16 mouse cellular contexts compared by ENCODE assay signal in genomic region chr15:29437699-29438326, GRCm38 (mm10).
DNase-seq lines count a peak whose midpoint lies in the region; ATAC-seq lines count a peak whose summit lies in the region.
"Had no signal": no experiment of that assay in that cellular context is flagged by ENCODE, and none has a peak within 500 bp of the region (broad histone marks: within the 10 kb centered on the region; RNA-seq: fewer than 3 reads in every experiment).

No protein-coding gene starts in this region.

- H3K9ac ChIP-seq in midbrain, embryonic 12.5 days (replicated peaks), result no peak overlapping the region
- H3K9ac ChIP-seq in midbrain, embryonic 16.5 days (ENCODE audit: low read depth, low read length), result no peak overlapping the region
- H3K9ac ChIP-seq in hindbrain, embryonic 13.5 days, result no peak overlapping the region
- no peak overlapping the region for H3K9ac ChIP-seq in neural tube, embryonic 14.5 days (replicated peaks; ENCODE audit: low read depth, low read length)
- H3K9ac ChIP-seq: liver, embryonic 15.5 days had no signal

- H3K4me3 ChIP-seq in midbrain, embryonic 12.5 days, result no peak overlapping the region
- H3K4me3 ChIP-seq in midbrain, embryonic 16.5 days (ENCODE audit: low read depth, low read length), result no peak overlapping the region
- H3K4me3 ChIP-seq in hindbrain, embryonic 13.5 days, result no peak overlapping the region
- H3K4me3 ChIP-seq in neural tube, embryonic 14.5 days (ENCODE audit: low read depth, low read length), result no peak overlapping the region
- H3K4me3 ChIP-seq: limb, embryonic 10.5 days; liver, embryonic 15.5 days; megakaryocyte, embryonic 14.5 days had no signal

- ATAC-seq in midbrain, embryonic 12.5 days (ENCODE audit: low FRiP score, low read depth), result peak; percentile 72
- ATAC-seq in midbrain, embryonic 16.5 days, result no peak
- ATAC-seq in hindbrain, embryonic 13.5 days (ENCODE audit: low FRiP score), result peak; percentile 73
- ATAC-seq in neural tube, embryonic 14.5 days (ENCODE audit: low read depth), result peak; percentile 86; the same call in 1 of the 2 replicates

- no peak overlapping the region for H3K4me2 ChIP-seq in midbrain, embryonic 12.5 days (replicated peaks)
- H3K4me2 ChIP-seq in midbrain, embryonic 16.5 days (ENCODE audit: low read length), result no peak overlapping the region
- H3K4me2 ChIP-seq in hindbrain, embryonic 13.5 days, result no peak overlapping the region
- H3K4me2 ChIP-seq in neural tube, embryonic 14.5 days (ENCODE audit: low read depth, low read length), result no peak overlapping the region
- H3K4me2 ChIP-seq: liver, embryonic 15.5 days had no signal

- no peak overlapping the region for H3K27ac ChIP-seq in midbrain, embryonic 12.5 days (replicated peaks)
- no peak overlapping the region for H3K27ac ChIP-seq in midbrain, embryonic 16.5 days (ENCODE audit: low read length)
- H3K27ac ChIP-seq in hindbrain, embryonic 13.5 days, result no peak overlapping the region
- H3K27ac ChIP-seq in neural tube, embryonic 14.5 days (ENCODE audit: low read depth, low read length), result no peak overlapping the region
- H3K27ac ChIP-seq: limb, embryonic 10.5 days; liver, embryonic 15.5 days had no signal

- no peaks in the 10 kb centered on the region for H3K27me3 ChIP-seq in midbrain, embryonic 12.5 days
- H3K27me3 ChIP-seq in midbrain, embryonic 16.5 days (ENCODE audit: control insufficient read depth, insufficient read depth, low read depth, low read length), result no peaks in the 10 kb centered on the region
- H3K27me3 ChIP-seq in hindbrain, embryonic 13.5 days, result no peaks in the 10 kb centered on the region
- H3K27me3 ChIP-seq in neural tube, embryonic 14.5 days (ENCODE audit: control insufficient read depth, insufficient read depth, low read length), result no peaks in the 10 kb centered on the region
- H3K27me3 ChIP-seq: liver, embryonic 15.5 days; megakaryocyte, embryonic 14.5 days had no signal

- peak; percentile 23 for DNase-seq in embryo, embryonic 10 days (ENCODE audit: low spot score)
- DNase-seq in embryo, embryonic 9.5 days (ENCODE audit: extremely low spot score), result no peak
- DNase-seq in ovary, postnatal 14 days (ENCODE audit: low spot score), result no peak
- no peak for DNase-seq in cerebellum, postnatal 14 days
- DNase-seq: adrenal gland, postnatal 25 days; cerebellum, adult 11 months; gastrocnemius, postnatal 36 days; kidney, adult 11 months; right cerebral cortex, postnatal 4 days had no signal

- H3K4me1 ChIP-seq in midbrain, embryonic 12.5 days, result peaks cover 13% of the 10 kb centered on the region; the same call in 1 of the 2 replicates
- peaks cover 6% of the 10 kb centered on the region; the same call in 1 of the 2 replicates for H3K4me1 ChIP-seq in midbrain, embryonic 16.5 days (ENCODE audit: control insufficient read depth, insufficient read depth, low read length)
- 0 out of 2 replicates have a peak, but pooled peaks cover 6% of the 10 kb centered on the region for H3K4me1 ChIP-seq in hindbrain, embryonic 13.5 days (replicated peaks)
- no peaks in the 10 kb centered on the region for H3K4me1 ChIP-seq in neural tube, embryonic 14.5 days (ENCODE audit: control insufficient read depth, insufficient read depth, low read length)
- H3K4me1 ChIP-seq: limb, embryonic 10.5 days; liver, embryonic 15.5 days; megakaryocyte, embryonic 14.5 days had no signal

- 40% methylated on average over 3 of the region's 3 CpGs for WGBS in midbrain, embryonic 12.5 days
- 45% methylated on average over 3 of the region's 3 CpGs for WGBS in midbrain, embryonic 16.5 days
- 42% methylated on average over 3 of the region's 3 CpGs for WGBS in hindbrain, embryonic 13.5 days
- 38% methylated on average over 3 of the region's 3 CpGs for WGBS in neural tube, embryonic 14.5 days

- no peaks in the 10 kb centered on the region for H3K36me3 ChIP-seq in midbrain, embryonic 12.5 days
- H3K36me3 ChIP-seq in midbrain, embryonic 16.5 days (ENCODE audit: control insufficient read depth, insufficient read depth, low read length), result no peaks in the 10 kb centered on the region
- H3K36me3 ChIP-seq in hindbrain, embryonic 13.5 days, result no peaks in the 10 kb centered on the region
- H3K36me3 ChIP-seq in neural tube, embryonic 14.5 days (ENCODE audit: control insufficient read depth, insufficient read depth, low read length), result no peaks in the 10 kb centered on the region
- H3K36me3 ChIP-seq: limb, embryonic 10.5 days; liver, embryonic 15.5 days had no signal

- no peaks in the 10 kb centered on the region for H3K9me3 ChIP-seq in midbrain, embryonic 12.5 days
- no peaks in the 10 kb centered on the region for H3K9me3 ChIP-seq in midbrain, embryonic 16.5 days (replicated peaks; ENCODE audit: control insufficient read depth, low read length, poor library complexity, severe bottlenecking)
- no peaks in the 10 kb centered on the region for H3K9me3 ChIP-seq in hindbrain, embryonic 13.5 days
- H3K9me3 ChIP-seq in neural tube, embryonic 14.5 days (ENCODE audit: control insufficient read depth, low read length), result no peaks in the 10 kb centered on the region
- H3K9me3 ChIP-seq: limb, embryonic 10.5 days; liver, embryonic 15.5 days; megakaryocyte, embryonic 14.5 days had no signal
